8 mouse cellular contexts compared by ENCODE assay signal in the genomic region with DNA sequence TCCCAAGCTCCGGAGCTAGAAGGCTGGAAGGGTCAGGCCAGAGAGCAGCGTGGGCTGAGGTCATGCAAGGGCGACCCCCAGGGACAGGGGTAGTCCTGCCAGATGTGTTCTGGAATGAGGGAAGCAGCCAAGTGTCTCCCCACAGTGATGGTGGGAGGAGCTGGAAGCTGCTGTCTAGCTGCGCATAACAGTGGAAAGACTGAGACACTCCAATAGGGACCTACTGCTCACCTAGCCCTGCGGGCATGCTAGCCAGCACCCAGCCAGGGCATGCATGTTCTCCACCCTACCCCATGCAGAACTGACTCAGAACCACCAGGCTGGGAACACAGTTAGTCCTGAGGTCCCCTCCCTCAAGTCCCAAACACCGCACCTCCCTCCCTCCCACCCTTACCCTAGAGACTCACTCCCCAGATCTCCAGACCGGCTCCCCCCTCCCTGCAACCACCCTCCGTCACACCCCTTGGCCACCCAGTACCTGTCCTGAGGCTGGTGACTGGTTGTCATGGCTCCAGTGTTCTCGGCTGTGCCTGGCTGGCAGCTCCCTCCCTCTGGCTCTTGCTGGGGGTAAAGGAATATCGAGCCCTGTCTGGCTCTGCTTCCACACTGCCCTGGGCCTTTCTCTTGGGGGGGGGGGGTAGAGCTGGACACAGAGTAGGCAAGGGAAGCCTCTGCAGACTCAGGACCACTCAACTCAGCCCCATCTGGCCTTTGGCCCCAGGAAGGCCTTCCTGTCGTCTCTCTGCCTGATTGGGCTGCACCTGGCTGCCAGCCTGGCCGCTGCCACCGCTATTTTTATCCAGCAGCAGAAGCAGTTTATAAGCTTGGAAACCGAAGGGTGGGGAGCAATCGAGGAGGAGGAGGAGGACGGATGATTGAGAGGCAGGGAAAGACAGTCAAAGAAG. TPM values are rescaled to one million over a fixed set of nuclear protein-coding genes. Genes with fewer than 3 reads are reported as not detected.
A peak's percentile ranks its signal among the peaks of the same experiment; 100 is the strongest.
DNase-seq lines count a peak whose midpoint lies in the region; ATAC-seq and TF ChIP-seq lines count a peak whose summit lies in the region.
"Had no signal": no experiment of that assay in that cellular context is flagged by ENCODE, and none has a peak within 500 bp of the region (broad histone marks: within the 10 kb centered on the region; RNA-seq: fewer than 3 reads in every experiment).

No protein-coding gene starts in this region.

- no peak for TF ChIP-seq CTCF in C2C12 (IDR thresholded peaks at IDR 0.05; ENCODE audit: control insufficient read depth, insufficient read depth, insufficient read length)
- TF ChIP-seq CTCF in stomach, postnatal 0 days (IDR thresholded peaks at IDR 0.05; ENCODE audit: low read depth): no peak

- peak overlapping the region; percentile 99 for H3K4me2 ChIP-seq in embryonic facial prominence, embryonic 14.5 days (ENCODE audit: low read depth, low read length)
- H3K4me2 ChIP-seq in stomach, postnatal 0 days (replicated peaks; ENCODE audit: low read depth): peak overlapping the region; percentile 30

- peaks cover 48% of the 10 kb centered on the region for H3K36me3 ChIP-seq in C2C12 (ENCODE audit: control insufficient read depth, insufficient read depth)
- peaks cover 4% of the 10 kb centered on the region for H3K36me3 ChIP-seq in embryonic facial prominence, embryonic 14.5 days (ENCODE audit: control insufficient read depth, insufficient read depth, low read length)
- H3K36me3 ChIP-seq in limb, embryonic 10.5 days: peaks cover 24% of the 10 kb centered on the region
- H3K36me3 ChIP-seq in stomach, postnatal 0 days (ENCODE audit: control insufficient read depth, insufficient read depth, low read length): peaks cover 6% of the 10 kb centered on the region

- H3ac ChIP-seq in C2C12 (ENCODE audit: control insufficient read depth, insufficient read length, low read depth): peak overlapping the region; percentile 39

- no peaks in the 10 kb centered on the region for H3K9me3 ChIP-seq in embryonic facial prominence, embryonic 14.5 days (ENCODE audit: control insufficient read depth, low read length)
- H3K9me3 ChIP-seq in limb, embryonic 10.5 days (replicated peaks): no peaks in the 10 kb centered on the region
- H3K9me3 ChIP-seq in stomach, postnatal 0 days (ENCODE audit: control insufficient read depth, low read length): no peaks in the 10 kb centered on the region

- no peak for ATAC-seq in embryonic facial prominence, embryonic 14.5 days (ENCODE audit: low read depth)
- peak; percentile 13 for ATAC-seq in stomach, postnatal 0 days (ENCODE audit: low FRiP score, low TSS enrichment)

- peaks cover 37% of the 10 kb centered on the region for H3K4me1 ChIP-seq in embryonic facial prominence, embryonic 14.5 days (ENCODE audit: control insufficient read depth, insufficient read depth, low read length)
- peaks cover 67% of the 10 kb centered on the region for H3K4me1 ChIP-seq in limb, embryonic 10.5 days
- H3K4me1 ChIP-seq in stomach, postnatal 0 days (replicated peaks; ENCODE audit: control insufficient read depth, insufficient read depth): peaks cover 20% of the 10 kb centered on the region

- peak overlapping the region; percentile 9; the same call in 1 of the 2 replicates for H3K9ac ChIP-seq in embryonic facial prominence, embryonic 14.5 days (ENCODE audit: low read depth, low read length)
- H3K9ac ChIP-seq in stomach, postnatal 0 days (ENCODE audit: low read length): peak overlapping the region; percentile 23; the same call in 1 of the 2 replicates

- H3K79me2 ChIP-seq in C2C12 (ENCODE audit: control insufficient read depth, insufficient read depth): peaks cover 75% of the 10 kb centered on the region

- intact Hi-C loops in heart, postnatal 14 days (cut with DNase I): loop anchor here (2.0 kb wide), 1 partner anchor 35 kb away; no protein-coding TSS in a partner anchor

- H3K79me3 ChIP-seq in C2C12 (ENCODE audit: low read depth): peaks cover 55% of the 10 kb centered on the region

- no peak for TF ChIP-seq EP300 in stomach, postnatal 0 days (optimal IDR thresholded peaks at IDR 0.05)

- H3K27ac ChIP-seq in embryonic facial prominence, embryonic 14.5 days (replicated peaks; ENCODE audit: low read depth, low read length): no peak overlapping the region
- H3K27ac ChIP-seq in limb, embryonic 10.5 days: peak overlapping the region; percentile 72; the same call in 1 of the 2 replicates
- peak overlapping the region; percentile 73; the same call in 1 of the 2 replicates for H3K27ac ChIP-seq in stomach, postnatal 0 days (replicated peaks)

- no peak overlapping the region for H3K4me3 ChIP-seq in C2C12 (ENCODE audit: insufficient read depth, poor library complexity, severe bottlenecking)
- no peak overlapping the region for H3K4me3 ChIP-seq in embryonic facial prominence, embryonic 14.5 days (ENCODE audit: low read depth, low read length)
- no peak overlapping the region for H3K4me3 ChIP-seq in limb, embryonic 10.5 days
- no peak overlapping the region for H3K4me3 ChIP-seq in stomach, postnatal 0 days (ENCODE audit: low read depth, low read length)

- WGBS in embryonic facial prominence, embryonic 14.5 days: 39% methylated on average over 16 of the region's 16 CpGs
- 52% methylated on average over 16 of the region's 16 CpGs for WGBS in limb, embryonic 10.5 days
- 55% methylated on average over 16 of the region's 16 CpGs for WGBS in stomach, postnatal 0 days

- no peaks in the 10 kb centered on the region for H3K27me3 ChIP-seq in C2C12 (ENCODE audit: control insufficient read depth, insufficient read depth, insufficient read length)
- 0 out of 2 replicates have a peak, but pooled peaks cover 4% of the 10 kb centered on the region for H3K27me3 ChIP-seq in embryonic facial prominence, embryonic 14.5 days (replicated peaks; ENCODE audit: control insufficient read depth, insufficient read depth, low read length)
- peaks cover 55% of the 10 kb centered on the region for H3K27me3 ChIP-seq in limb, embryonic 10.5 days (ENCODE audit: low read depth, poor library complexity, severe bottlenecking)
- no peaks in the 10 kb centered on the region for H3K27me3 ChIP-seq in stomach, postnatal 0 days (ENCODE audit: control insufficient read depth, insufficient read depth, low read length)

- peak; percentile 70 for DNase-seq in A20 (ENCODE audit: low read depth, low spot score)
- DNase-seq in embryonic facial prominence, embryonic 14.5 days (ENCODE audit: low spot score): no peak
- DNase-seq in heart, postnatal 14 days: peak; percentile 74 to 79
- DNase-seq in limb, embryonic 10.5 days (ENCODE audit: low spot score): no peak
- DNase-seq in stomach, postnatal 0 days (ENCODE audit: low spot score): no peak
- DNase-seq in frontal cortex, adult 2 months (ENCODE audit: extremely low spot score in 1 of 2, low spot score in 1 of 2): no peak

TF ChIP-seq in C2C12, 6 proteins besides CTCF, POLR2A, EP300 and RAD21:
- TF ChIP-seq FOSL1 (IDR thresholded peaks at IDR 0.05; ENCODE audit: insufficient read depth, low read length, poor library complexity, severe bottlenecking): no peak
- no peak for TF ChIP-seq MYOG (IDR thresholded peaks at IDR 0.05; ENCODE audit: control insufficient read depth, extremely low read depth, insufficient read length)
- TF ChIP-seq CEBPB (IDR thresholded peaks at IDR 0.05; ENCODE audit: low read depth): no peak
- no peak for TF ChIP-seq USF1 (IDR thresholded peaks at IDR 0.05; ENCODE audit: low read depth)
- TF ChIP-seq MYOD1 (IDR thresholded peaks at IDR 0.05; ENCODE audit: control insufficient read depth, insufficient read length, low read depth): no peak
- no peak for TF ChIP-seq MAX (IDR thresholded peaks at IDR 0.05)

RNA-seq across cellular contexts. Expression of gene Slc29a1, which starts 7.5 kb away (rescaled TPM):
- polyA plus RNA-seq in C2C12 (2012; fragmentation: generic; extraction: Trizol): 264 TPM
- 96.5 and 110 TPM in 2 replicates for polyA plus RNA-seq in embryonic facial prominence, embryonic 14.5 days (2014; fragmentation: Nextera tagmentation; extraction: Ambion mirVana)
- total RNA-seq in heart, postnatal 14 days (2021): 10 to 100 TPM; 75.0 to 80.7 TPM
- 40.3 and 41.6 TPM in 2 replicates for polyA plus RNA-seq in limb, embryonic 10.5 days (2016; fragmentation: Nextera tagmentation; extraction: Ambion mirVana)
- polyA plus RNA-seq in stomach, postnatal 0 days (2015; fragmentation: Nextera tagmentation; extraction: Ambion mirVana): 49.4 and 55.3 TPM in 2 replicates
- 35.4 and 38.9 TPM in 2 replicates for polyA plus RNA-seq in frontal cortex, adult 2 months (2012; rRNA removed)

RNA-seq across cellular contexts. Expression of gene Mymx, which starts 9.9 kb away (rescaled TPM):
- polyA plus RNA-seq in C2C12 (2012; fragmentation: generic; extraction: Trizol): 1.7 TPM
- 52.1 and 52.5 TPM in 2 replicates for polyA plus RNA-seq in embryonic facial prominence, embryonic 14.5 days (2014; fragmentation: Nextera tagmentation; extraction: Ambion mirVana)
- total RNA-seq in heart, postnatal 14 days (2021): not detected
- polyA plus RNA-seq in limb, embryonic 10.5 days (2016; fragmentation: Nextera tagmentation; extraction: Ambion mirVana): 1.2 TPM in 1 of 2 replicates, not detected in the other
- 1.2 and 1.5 TPM in 2 replicates for polyA plus RNA-seq in stomach, postnatal 0 days (2015; fragmentation: Nextera tagmentation; extraction: Ambion mirVana)
- polyA plus RNA-seq in frontal cortex, adult 2 months (2012; rRNA removed): not detected in 2 replicates
- total RNA-seq: common myeloid progenitor, adult 5-6 weeks had no signal

RNA-seq across cellular contexts. Expression of gene Hsp90ab1, which starts 18.9 kb away (rescaled TPM):
- polyA plus RNA-seq in C2C12 (2012; fragmentation: generic; extraction: Trizol): 2,021 TPM
- polyA plus RNA-seq in embryonic facial prominence, embryonic 14.5 days (2014; fragmentation: Nextera tagmentation; extraction: Ambion mirVana): 1,431 and 1,467 TPM in 2 replicates
- 100 to 1,000 TPM; 897 to 986 TPM for total RNA-seq in heart, postnatal 14 days (2021)
- 2,007 and 2,405 TPM in 2 replicates for polyA plus RNA-seq in limb, embryonic 10.5 days (2016; fragmentation: Nextera tagmentation; extraction: Ambion mirVana)
- polyA plus RNA-seq in stomach, postnatal 0 days (2015; fragmentation: Nextera tagmentation; extraction: Ambion mirVana): 715 and 750 TPM in 2 replicates
- 952 and 985 TPM in 2 replicates for polyA plus RNA-seq in frontal cortex, adult 2 months (2012; rRNA removed)

RNA-seq across cellular contexts. Expression of gene Slc35b2, which starts 28.3 kb away (rescaled TPM):
- polyA plus RNA-seq in C2C12 (2012; fragmentation: generic; extraction: Trizol): 131 TPM
- 139 and 143 TPM in 2 replicates for polyA plus RNA-seq in embryonic facial prominence, embryonic 14.5 days (2014; fragmentation: Nextera tagmentation; extraction: Ambion mirVana)
- 10 to 100 TPM; 28.8 to 29.9 TPM for total RNA-seq in heart, postnatal 14 days (2021)
- polyA plus RNA-seq in limb, embryonic 10.5 days (2016; fragmentation: Nextera tagmentation; extraction: Ambion mirVana): 102 and 105 TPM in 2 replicates
- 72.7 and 76.8 TPM in 2 replicates for polyA plus RNA-seq in stomach, postnatal 0 days (2015; fragmentation: Nextera tagmentation; extraction: Ambion mirVana)
- polyA plus RNA-seq in frontal cortex, adult 2 months (2012; rRNA removed): 57.3 and 59.5 TPM in 2 replicates

RNA-seq across cellular contexts. Expression of gene Nfkbie, which starts 36.5 kb away (rescaled TPM):
- polyA plus RNA-seq in C2C12 (2012; fragmentation: generic; extraction: Trizol): 5.3 TPM
- 4.3 and 4.7 TPM in 2 replicates for polyA plus RNA-seq in embryonic facial prominence, embryonic 14.5 days (2014; fragmentation: Nextera tagmentation; extraction: Ambion mirVana)
- total RNA-seq in heart, postnatal 14 days (2021): 1 to 10 TPM; 1.5 to 2.1 TPM
- 5.1 and 5.2 TPM in 2 replicates for polyA plus RNA-seq in limb, embryonic 10.5 days (2016; fragmentation: Nextera tagmentation; extraction: Ambion mirVana)
- 1.6 and 2.0 TPM in 2 replicates for polyA plus RNA-seq in stomach, postnatal 0 days (2015; fragmentation: Nextera tagmentation; extraction: Ambion mirVana)
- polyA plus RNA-seq in frontal cortex, adult 2 months (2012; rRNA removed): 1.8 and 2.0 TPM in 2 replicates

Comparison
In these comparisons a context has a peak if more than half of its experiments do, and no peak if none do; other contexts are left out.
1. DNase-seq: peak in A20 (single experiment) and heart, postnatal 14 days (2 of 2); none in embryonic facial prominence, embryonic 14.5 days (single experiment), limb, embryonic 10.5 days (single experiment), stomach, postnatal 0 days (single experiment) and frontal cortex, adult 2 months (0 of 2).
2. RNA of gene Mymx, which starts 9.9 kb away (polyA plus RNA-seq): 52.1 to 52.5 TPM in embryonic facial prominence, embryonic 14.5 days; 1.7 TPM in C2C12 (single experiment), 1.2 TPM in limb, embryonic 10.5 days, 1.2 to 1.5 TPM in stomach, postnatal 0 days and not detected in frontal cortex, adult 2 months; every median in the first group is over 10 times any median in the second.